Mouse (Mus musculus) forebrain, embryonic 11.5 days (tissue): Measurements from ENCODE around the gene Tdrd12. TPM values are rescaled to one million over a fixed set of nuclear protein-coding genes. Genes with fewer than 3 reads are reported as not detected.

Experiments
- ATAC-seq: fragments of 200-750 bp; cut with Nextera tagmentation; replicated peaks from 2 replicates; pipeline ENCODE4 v1.8.0; 2017; ENCODE audit warnings: moderate TSS enrichment; ENCODE audit not compliant: low FRiP score
- DNase-seq: peaks from one replicate; pipeline ENCODE4 v3.0.0-alpha.2; 2017; ENCODE audit warnings: low spot score
- H3K27ac ChIP-seq: fragments of 300-500 bp; sonication (generic); 2 replicates; pipeline ENCODE4 v1.5.1; 2014; ENCODE audit warnings: low read depth, low read length
- H3K27me3 ChIP-seq: fragments of 300-500 bp; sonication (generic); 2 replicates; pipeline ENCODE4 v1.6.1; 2014; ENCODE audit warnings: mild to moderate bottlenecking, low read length, mixed read lengths; ENCODE audit not compliant: control insufficient read depth, insufficient read depth
- H3K36me3 ChIP-seq: fragments of 300-500 bp; sonication (generic); 2 replicates; pipeline ENCODE4 v1.6.1; 2014; ENCODE audit warnings: mild to moderate bottlenecking, low read length, moderate library complexity, mixed read lengths; ENCODE audit not compliant: control insufficient read depth, insufficient read depth
- H3K4me1 ChIP-seq: fragments of 300-500 bp; sonication (generic); replicated peaks from 2 replicates; pipeline ENCODE4 v1.6.1; 2014; ENCODE audit warnings: low read length, mixed read lengths; ENCODE audit not compliant: control insufficient read depth, insufficient read depth
- H3K4me2 ChIP-seq: fragments of 300-500 bp; sonication (generic); 2 replicates; pipeline ENCODE4 v1.6.1; 2014; ENCODE audit warnings: low read depth, mild to moderate bottlenecking, low read length, moderate library complexity, mixed read lengths; ENCODE audit not compliant: severe bottlenecking
- H3K4me3 ChIP-seq: fragments of 300-500 bp; sonication (generic); 2 replicates; pipeline ENCODE4 v1.5.1; 2014; ENCODE audit warnings: low read depth, low read length
- H3K9ac ChIP-seq: fragments of 300-500 bp; sonication (generic); 2 replicates; pipeline ENCODE4 v1.6.1; 2014; ENCODE audit warnings: low read length
- H3K9me3 ChIP-seq: fragments of 300-500 bp; sonication (generic); 2 replicates; pipeline ENCODE4 v1.6.1; 2016; ENCODE audit warnings: low read length, mixed read lengths; ENCODE audit not compliant: control insufficient read depth
- WGBS: fragments of 180-500 bp; shearing (Covaris S2); extraction: QIAGEN DNeasy Blood & Tissue Kit; methylation state at CpG from one replicate; pipeline ENCODE4 v1.1.7; 2014; 5-methylcytosine and 5-hydroxymethylcytosine counted together
- polyA plus RNA-seq: library from polyadenylated mRNA; unstranded; fragments of >200 nt; fragmentation: Nextera tagmentation; extraction: Ambion mirVana; gene quantifications from 2 replicates; pipeline ENCODE4 v1.2.1, GENCODE M21; 2014

The Tdrd12 gene
- polyA plus RNA-seq, 1 experiment from 2014 or later = not detected

DNA sequence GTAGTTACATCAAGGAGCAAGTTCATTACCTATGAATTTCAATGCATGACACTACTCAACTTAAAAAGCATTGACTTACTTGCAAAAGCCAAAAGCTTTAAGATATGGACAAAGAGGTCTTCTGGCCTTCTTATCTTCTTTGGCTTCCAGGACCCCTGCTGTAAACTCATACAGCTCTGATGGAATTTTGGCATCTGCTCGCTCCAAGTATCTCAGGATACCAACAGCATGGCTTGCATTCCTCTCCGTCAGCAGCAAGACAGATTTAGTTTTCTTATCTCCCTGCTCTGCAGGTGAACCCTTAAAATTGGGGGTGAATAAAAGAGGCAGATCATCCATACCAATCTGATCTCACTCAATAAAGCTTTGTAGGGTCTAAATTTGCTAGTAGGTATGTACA lies 52.4 kb downstream of the Tdrd12 start:
- Histone ChIP-seq H3K4me3 (no peak overlapping the region), H3K27ac (no peak overlapping the region), H3K36me3 (no peaks in the 10 kb centered on the region), H3K4me1 (no peaks in the 10 kb centered on the region), H3K9me3 (no peaks in the 10 kb centered on the region), H3K9ac (no peak overlapping the region), H3K4me2 (no peak overlapping the region), H3K27me3 (no peaks in the 10 kb centered on the region)
- no peak for ATAC-seq
- no peak for DNase-seq
- 74% methylated on average over 2 of the region's 2 CpGs for WGBS

DNA sequence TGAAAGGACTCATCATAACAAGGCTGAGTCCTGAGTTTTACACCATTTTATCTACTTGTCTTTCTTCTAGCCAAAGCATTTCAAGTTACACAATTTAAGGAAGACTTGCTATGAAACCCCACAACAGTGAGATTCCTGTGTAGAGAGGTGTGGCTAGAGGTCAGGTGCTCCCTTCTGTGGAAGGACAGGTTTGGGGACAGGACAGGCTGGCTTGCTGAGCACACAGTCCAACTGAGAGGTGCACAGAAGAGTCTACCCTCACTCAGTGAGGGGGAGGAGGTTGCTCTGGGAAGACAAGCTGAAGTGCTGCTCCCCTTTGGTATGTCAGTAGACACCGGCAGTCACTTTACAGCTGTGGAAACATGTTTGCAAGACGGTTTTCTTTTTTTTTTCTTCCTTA lies 61.1 kb downstream of the Tdrd12 start:
- no peak overlapping the region for H3K9ac ChIP-seq
- H3K36me3 ChIP-seq = no peaks in the 10 kb centered on the region
- H3K4me2 ChIP-seq = no peak overlapping the region
- 78% methylated on average over 2 of the region's 2 CpGs for WGBS
- ATAC-seq (no peak), DNase-seq (no peak)
- no peak overlapping the region for H3K27ac ChIP-seq
- no peaks in the 10 kb centered on the region for H3K27me3 ChIP-seq
- H3K4me1 ChIP-seq = no peaks in the 10 kb centered on the region
- no peak overlapping the region for H3K4me3 ChIP-seq
- H3K9me3 ChIP-seq = no peaks in the 10 kb centered on the region

DNA sequence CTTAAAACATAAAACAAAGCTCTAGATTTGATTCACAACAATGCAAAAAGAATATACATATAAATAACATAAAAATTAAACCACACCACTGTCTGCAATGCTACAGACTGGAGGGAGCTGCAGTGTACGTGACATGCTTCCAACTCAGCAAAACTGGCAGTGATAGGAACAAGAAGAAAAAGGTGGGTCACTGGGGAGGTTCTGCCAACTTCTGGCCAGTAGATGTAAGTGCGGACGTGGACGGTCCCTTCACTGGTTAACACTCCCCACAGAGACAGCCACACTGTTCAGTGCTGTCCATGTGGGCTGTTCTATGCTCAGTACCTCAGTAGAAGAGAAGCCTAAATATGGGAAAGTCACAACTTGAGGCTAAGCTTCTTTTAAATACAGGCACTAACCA lies 66.8 kb downstream of the Tdrd12 start:
- Histone ChIP-seq H3K4me1 (no peaks in the 10 kb centered on the region), H3K9me3 (no peaks in the 10 kb centered on the region), H3K4me3 (no peak overlapping the region), H3K4me2 (no peak overlapping the region), H3K9ac (no peak overlapping the region), H3K27me3 (no peaks in the 10 kb centered on the region), H3K27ac (no peak overlapping the region), H3K36me3 (no peaks in the 10 kb centered on the region)
- DNase-seq (no peak), ATAC-seq (no peak)
- WGBS = 49% methylated on average over 4 of the region's 4 CpGs

DNA sequence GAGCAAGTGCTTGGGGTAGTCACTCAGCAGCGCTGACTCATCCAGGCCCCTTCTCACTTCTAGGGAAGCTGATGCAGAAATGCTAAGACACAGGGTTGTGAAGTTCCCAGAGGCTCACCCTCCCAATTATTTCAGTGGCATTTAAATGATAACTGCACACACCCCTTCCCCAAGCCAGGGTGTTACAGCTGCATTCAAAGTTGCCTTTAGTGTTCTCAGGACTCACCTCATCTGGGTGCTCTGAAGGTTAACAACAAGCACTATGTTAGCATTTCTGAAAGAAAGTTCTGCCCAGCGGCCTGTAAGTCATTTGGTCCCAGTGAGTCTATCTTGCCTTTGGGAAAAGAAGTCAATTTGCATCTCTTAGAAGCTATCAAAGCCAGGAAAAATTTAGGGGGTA lies 69.7 kb downstream of the Tdrd12 start:
- 68% methylated on average over 2 of the region's 2 CpGs for WGBS
- no peak overlapping the region for H3K4me3 ChIP-seq
- H3K4me1 ChIP-seq = no peaks in the 10 kb centered on the region
- no peaks in the 10 kb centered on the region for H3K36me3 ChIP-seq
- no peak overlapping the region for H3K4me2 ChIP-seq
- no peak overlapping the region for H3K9ac ChIP-seq
- no peaks in the 10 kb centered on the region for H3K9me3 ChIP-seq
- no peak overlapping the region for H3K27ac ChIP-seq
- DNase-seq (no peak), ATAC-seq (no peak)
- no peaks in the 10 kb centered on the region for H3K27me3 ChIP-seq

DNA sequence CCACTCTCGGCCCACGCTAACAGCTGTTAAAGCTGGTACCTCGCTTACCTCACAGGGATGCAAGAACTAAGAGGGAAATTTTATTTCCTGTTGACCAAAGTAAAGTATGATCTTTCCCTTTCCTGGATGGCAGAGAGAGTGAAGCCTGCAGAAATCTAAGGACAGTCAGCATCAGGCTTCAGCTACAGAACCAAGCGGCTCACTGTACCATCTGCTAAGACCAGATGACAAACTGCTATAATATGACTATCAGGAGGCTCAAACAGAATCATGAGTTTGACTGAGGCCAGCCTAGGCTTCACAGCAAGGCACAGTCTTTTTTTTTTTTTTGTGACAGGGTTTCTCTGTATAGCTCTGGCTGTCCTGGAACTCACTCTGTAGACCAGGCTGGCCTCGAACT lies 72.5 kb downstream of the Tdrd12 start:
- DNase-seq = no peak
- 93% methylated on average over 5 of the region's 5 CpGs for WGBS
- Histone ChIP-seq H3K27ac (no peak overlapping the region), H3K36me3 (no peaks in the 10 kb centered on the region), H3K4me3 (no peak overlapping the region), H3K4me1 (no peaks in the 10 kb centered on the region), H3K9me3 (no peaks in the 10 kb centered on the region), H3K4me2 (no peak overlapping the region), H3K27me3 (no peaks in the 10 kb centered on the region), H3K9ac (no peak overlapping the region)
- no peak for ATAC-seq

DNA sequence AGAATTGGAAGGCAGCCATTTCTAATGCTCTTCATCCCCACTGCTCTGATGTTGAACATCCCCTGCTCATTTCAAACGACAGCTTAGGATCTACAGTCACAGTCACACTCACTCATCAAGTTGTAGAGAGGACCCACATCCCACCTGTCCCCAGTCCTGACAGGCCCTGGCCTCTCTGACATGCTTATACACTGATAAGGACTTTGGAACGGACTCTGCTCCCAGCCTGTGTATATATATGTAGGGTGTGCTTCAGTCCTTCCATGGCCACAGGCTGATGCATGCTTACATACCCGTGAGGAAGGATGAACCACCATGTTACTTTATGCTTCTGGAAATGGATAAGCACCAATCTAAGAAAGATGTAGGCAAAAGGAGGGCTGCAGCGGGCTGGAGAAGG lies 76.6 kb downstream of the Tdrd12 start:
- 87% methylated on average over 4 of the region's 4 CpGs for WGBS
- Histone ChIP-seq H3K27me3 (no peaks in the 10 kb centered on the region), H3K9ac (no peak overlapping the region), H3K4me3 (no peak overlapping the region), H3K36me3 (no peaks in the 10 kb centered on the region), H3K27ac (no peak overlapping the region), H3K4me2 (no peak overlapping the region), H3K4me1 (no peaks in the 10 kb centered on the region), H3K9me3 (no peaks in the 10 kb centered on the region)
- no peak for ATAC-seq
- no peak for DNase-seq

DNA sequence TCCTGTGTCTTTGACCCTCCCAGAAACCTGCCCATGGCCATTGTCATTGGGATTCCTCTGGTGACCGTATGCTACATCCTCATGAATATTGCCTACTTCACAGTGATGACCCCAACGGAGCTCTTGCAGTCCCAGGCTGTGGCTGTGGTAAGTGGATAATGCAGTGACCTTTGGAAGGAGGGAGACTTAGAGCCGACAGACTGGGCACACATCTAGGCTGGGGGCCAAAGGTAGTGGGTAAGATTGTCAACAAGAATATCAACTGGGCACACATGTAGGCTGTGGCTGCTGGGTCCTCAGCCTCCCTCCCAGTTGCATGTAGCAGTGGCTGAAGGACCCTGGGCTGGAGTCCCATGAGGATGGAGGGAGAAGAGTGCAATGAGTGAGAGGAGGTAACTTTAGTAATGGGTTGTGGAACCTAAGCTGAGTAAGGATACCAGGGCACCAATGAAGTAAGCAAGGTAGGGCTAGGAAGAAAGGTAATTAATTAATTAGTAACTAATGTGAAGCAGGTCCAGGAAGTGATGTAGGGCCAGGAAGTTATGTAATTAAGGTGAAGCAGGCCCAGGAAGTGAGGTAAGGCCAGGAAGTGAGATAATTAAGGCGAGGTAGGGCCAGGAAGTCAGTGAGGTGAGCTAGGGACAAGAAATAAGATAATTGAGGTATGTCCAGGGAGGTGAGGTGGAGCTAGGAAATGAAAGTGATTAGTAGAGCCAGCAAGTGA lies 81.3 kb downstream of the Tdrd12 start:
- Histone ChIP-seq H3K4me2 (no peak overlapping the region), H3K9ac (no peak overlapping the region), H3K4me3 (no peak overlapping the region), H3K4me1 (no peaks in the 10 kb centered on the region), H3K27ac (no peak overlapping the region), H3K36me3 (no peaks in the 10 kb centered on the region), H3K27me3 (no peaks in the 10 kb centered on the region), H3K9me3 (no peaks in the 10 kb centered on the region)
- ATAC-seq (no peak), DNase-seq (no peak)
- WGBS = 82% methylated on average over 4 of the region's 4 CpGs

DNA sequence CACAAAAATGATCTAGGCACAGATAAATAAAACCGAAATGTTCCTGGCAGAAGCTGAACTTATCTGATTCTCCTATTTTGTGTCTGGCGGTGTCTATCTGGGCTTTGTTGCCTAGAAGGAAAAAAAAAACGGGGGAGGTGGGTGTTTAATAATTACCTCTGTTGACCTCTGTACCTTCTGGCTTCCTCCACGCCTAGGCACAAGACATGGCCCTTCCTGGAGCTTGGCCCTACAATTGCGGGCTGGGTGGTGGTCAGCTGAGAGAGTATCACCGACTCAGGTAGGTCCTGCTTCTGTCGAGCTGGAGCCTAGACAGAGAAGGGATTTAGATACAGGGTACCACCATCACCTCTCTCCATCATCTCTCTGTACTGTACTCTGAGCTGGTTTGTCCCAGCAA lies 88.7 kb downstream of the Tdrd12 start:
- DNase-seq = no peak
- H3K27ac ChIP-seq = no peak overlapping the region
- H3K27me3 ChIP-seq = no peaks in the 10 kb centered on the region
- WGBS = 78% methylated on average over 7 of the region's 7 CpGs
- H3K36me3 ChIP-seq = no peaks in the 10 kb centered on the region
- no peaks in the 10 kb centered on the region for H3K9me3 ChIP-seq
- H3K4me3 ChIP-seq = no peak overlapping the region
- H3K4me1 ChIP-seq = no peaks in the 10 kb centered on the region
- no peak overlapping the region for H3K4me2 ChIP-seq
- H3K9ac ChIP-seq = no peak overlapping the region
- ATAC-seq = no peak
